Mouse (Mus musculus) duodenum, adult 2 months (tissue): ENCODE data around the gene Fbxl3. TPM values are rescaled to one million over a fixed set of nuclear protein-coding genes. Genes with fewer than 3 reads are reported as not detected.

Source experiments
- polyA plus RNA-seq: library from polyadenylated mRNA; depleted of rRNA; stranded (reverse); fragments of >200 nt; gene quantifications from 2 replicates; pipeline ENCODE4 v1.2.3, GENCODE M21; 2012; ENCODE audit warnings: low replicate concordance; rRNA removed

The Fbxl3 gene
- 21.4 and 36.4 TPM in 2 replicates for polyA plus RNA-seq

GRCm38 (mm10) chr14:103099238-103099933 lies at the start of gene Fbxl3:
Gene Fbxl3 (minus strand): TSS chr14:103099566.

GRCm38 (mm10) chr14:103069864-103070611 lies 29.3 kb downstream of the Fbxl3 start, which contains the start of gene Cln5:
Gene Cln5 (plus strand): TSS chr14:103070216.

GRCm38 (mm10) chr14:103046677-103047076 lies 52.7 kb downstream of the Fbxl3 start, which contains the start of gene Acod1:
Gene Acod1 (plus strand): TSS chr14:103046977.

Other genes with a start within 250 kb of the Fbxl3 start
- gene Kctd12, start 116.9 kb downstream of the Fbxl3 start, polyA plus RNA-seq: 13.8 and 14.2 TPM in 2 replicates
- 0.09 TPM in 1 of 2 replicates, not detected in the other for gene Acod1, start 52.6 kb downstream of the Fbxl3 start, polyA plus RNA-seq
- 9.0 and 14.7 TPM in 2 replicates for gene Cln5, start 29.4 kb downstream of the Fbxl3 start, polyA plus RNA-seq
- 2.8 and 4.6 TPM in 2 replicates for gene Mycbp2, start 247.2 kb upstream of the Fbxl3 start, polyA plus RNA-seq